25 mouse cellular contexts compared by ENCODE assay signal in genomic region chr5:76742076-76742475, GRCm38 (mm10).
"Had no signal": no experiment of that assay in that cellular context is flagged by ENCODE, and none has a peak within 500 bp of the region (broad histone marks: within the 10 kb centered on the region; RNA-seq: fewer than 3 reads in every experiment).

No protein-coding gene starts in this region.

- DNase-seq: liver, embryonic 13.5 days; liver, postnatal 0 days; lung, adult 2 months; lung, postnatal 14 days; lung, postnatal 36 days; midbrain, embryonic 14.5 days; retina, postnatal 1 day; right cerebral cortex, adult 18-20 months; right cerebral cortex, postnatal 25 days; right cerebral cortex, postnatal 4 days; spleen, adult 18-20 months; thymus, adult 18-20 months; thymus, postnatal 25 days; thymus, postnatal 4 days had no signal

- ATAC-seq: liver, postnatal 0 days; lung, postnatal 0 days; midbrain, embryonic 16.5 days had no signal

- H3K9me3 ChIP-seq: liver, embryonic 13.5 days; liver, embryonic 15.5 days; lung, embryonic 15.5 days; midbrain, embryonic 10.5 days; midbrain, embryonic 12.5 days; neural tube, embryonic 13.5 days; neural tube, embryonic 15.5 days; stomach, embryonic 15.5 days had no signal

- H3K27me3 ChIP-seq: liver, embryonic 13.5 days; liver, embryonic 15.5 days; lung, embryonic 15.5 days; midbrain, embryonic 12.5 days; neural tube, embryonic 13.5 days; neural tube, embryonic 15.5 days; stomach, embryonic 15.5 days had no signal

- H3K4me1 ChIP-seq: lung, embryonic 15.5 days; midbrain, embryonic 10.5 days; stomach, embryonic 15.5 days had no signal

- H3K4me3 ChIP-seq: liver, embryonic 13.5 days; liver, embryonic 15.5 days; lung, embryonic 15.5 days; midbrain, embryonic 10.5 days; midbrain, embryonic 12.5 days; myocyte; neural tube, embryonic 13.5 days; neural tube, embryonic 15.5 days; stomach, embryonic 15.5 days had no signal

- H3K36me3 ChIP-seq: liver, embryonic 13.5 days; liver, embryonic 15.5 days; lung, embryonic 15.5 days; stomach, embryonic 15.5 days had no signal

- H3K9ac ChIP-seq: liver, embryonic 13.5 days; liver, embryonic 15.5 days; liver, postnatal 0 days; lung, embryonic 15.5 days; midbrain, embryonic 12.5 days; neural tube, embryonic 13.5 days; neural tube, embryonic 15.5 days; stomach, embryonic 15.5 days had no signal

- H3K27ac ChIP-seq: liver, embryonic 13.5 days; liver, embryonic 15.5 days; lung, embryonic 15.5 days; macrophage; midbrain, embryonic 10.5 days; midbrain, embryonic 12.5 days; neural tube, embryonic 13.5 days; neural tube, embryonic 15.5 days; stomach, embryonic 15.5 days had no signal
